Mouse (Mus musculus): ENCODE results near the gene Adipor2.

GRCm38 (mm10) chr6:119416643-119417042, 861 bp downstream of the Adipor2 start:
- no peak for TF ChIP-seq CTCF (IDR thresholded peaks at IDR 0.05; ENCODE audit: low read depth)
- TF ChIP-seq EP300 (IDR thresholded peaks at IDR 0.05; ENCODE audit: low read depth): no peak
